Mouse (Mus musculus) hindbrain, postnatal 0 days (tissue): ENCODE measurements around the gene Ap1m2. TPM values are rescaled to one million over a fixed set of nuclear protein-coding genes. Genes with fewer than 3 reads are reported as not detected.
A peak's percentile ranks its signal among the peaks of the same experiment; 100 is the strongest.
"Not testable (repeated sequence)": the region's sequence is repeated elsewhere in the genome, so short reads cannot be mapped to it uniquely, and the experiment has no call there.

Source experiments
- ATAC-seq: fragments of 200-750 bp; cut with Nextera tagmentation; 2 replicates; pipeline ENCODE4 v1.8.0; 2017; ENCODE audit warnings: mild to moderate bottlenecking, moderate TSS enrichment, moderate library complexity
- DNase-seq: peaks from one replicate; pipeline ENCODE4 v3.0.0-alpha.2; 2015; ENCODE audit warnings: low spot score
- H3K27ac ChIP-seq: fragments of 300-500 bp; sonication (generic); 2 replicates; pipeline ENCODE4 v1.5.1; 2014; ENCODE audit warnings: mild to moderate bottlenecking
- H3K27me3 ChIP-seq: fragments of 300-500 bp; sonication (generic); 2 replicates; pipeline ENCODE4 v1.6.1; 2014; ENCODE audit warnings: low read length, mixed read lengths; ENCODE audit not compliant: insufficient read depth
- H3K36me3 ChIP-seq: fragments of 300-500 bp; sonication (generic); 2 replicates; pipeline ENCODE4 v1.6.1; 2014; ENCODE audit warnings: low read length, mixed read lengths; ENCODE audit not compliant: insufficient read depth
- H3K4me1 ChIP-seq: fragments of 300-500 bp; sonication (generic); 2 replicates; pipeline ENCODE4 v1.6.1; 2014; ENCODE audit warnings: antibody characterized with exemption, low read length, mixed read lengths; ENCODE audit not compliant: insufficient read depth
- H3K4me2 ChIP-seq: fragments of 300-500 bp; sonication (generic); 2 replicates; pipeline ENCODE4 v1.6.1; 2014; ENCODE audit warnings: low read depth, mild to moderate bottlenecking, low read length, moderate library complexity, mixed read lengths
- H3K4me3 ChIP-seq: fragments of 300-500 bp; sonication (generic); 2 replicates; pipeline ENCODE4 v1.5.1; 2014; ENCODE audit warnings: low read length
- H3K9ac ChIP-seq: fragments of 300-500 bp; sonication (generic); replicated peaks from 2 replicates; pipeline ENCODE4 v1.6.1; 2014; ENCODE audit warnings: mild to moderate bottlenecking, low read length, moderate library complexity, mixed read lengths
- H3K9me3 ChIP-seq: fragments of 300-500 bp; sonication (generic); 2 replicates; pipeline ENCODE4 v1.6.1; 2016; ENCODE audit warnings: low read length, mixed read lengths
- CTCF ChIP-seq: IDR thresholded peaks from 2 replicates; pipeline ENCODE4 v1.5.1; 2016; ENCODE audit warnings: antibody characterized with exemption, control low read depth, low read depth
- WGBS: fragments of 180-500 bp; shearing (Covaris S2); extraction: QIAGEN DNeasy Blood & Tissue Kit; methylation state at CpG from one replicate; pipeline ENCODE4 v1.1.7; 2014; 5-methylcytosine and 5-hydroxymethylcytosine counted together
- polyA plus RNA-seq: library from polyadenylated mRNA; unstranded; fragments of >200 nt; fragmentation: Nextera tagmentation; extraction: Ambion mirVana; gene quantifications from 2 replicates; pipeline ENCODE4 v1.2.1, GENCODE M21; 2015
- total RNA-seq: library from RNA; depleted of rRNA; stranded (reverse); fragments of >200 nt; gene quantifications from 2 replicates; pipeline ENCODE4 v1.2.3, GENCODE M21; 2014

Gene Ap1m2
- total and polyA plus RNA-seq, 2 experiments from 2014 or later: 2.5 to 3.9 TPM

DNA sequence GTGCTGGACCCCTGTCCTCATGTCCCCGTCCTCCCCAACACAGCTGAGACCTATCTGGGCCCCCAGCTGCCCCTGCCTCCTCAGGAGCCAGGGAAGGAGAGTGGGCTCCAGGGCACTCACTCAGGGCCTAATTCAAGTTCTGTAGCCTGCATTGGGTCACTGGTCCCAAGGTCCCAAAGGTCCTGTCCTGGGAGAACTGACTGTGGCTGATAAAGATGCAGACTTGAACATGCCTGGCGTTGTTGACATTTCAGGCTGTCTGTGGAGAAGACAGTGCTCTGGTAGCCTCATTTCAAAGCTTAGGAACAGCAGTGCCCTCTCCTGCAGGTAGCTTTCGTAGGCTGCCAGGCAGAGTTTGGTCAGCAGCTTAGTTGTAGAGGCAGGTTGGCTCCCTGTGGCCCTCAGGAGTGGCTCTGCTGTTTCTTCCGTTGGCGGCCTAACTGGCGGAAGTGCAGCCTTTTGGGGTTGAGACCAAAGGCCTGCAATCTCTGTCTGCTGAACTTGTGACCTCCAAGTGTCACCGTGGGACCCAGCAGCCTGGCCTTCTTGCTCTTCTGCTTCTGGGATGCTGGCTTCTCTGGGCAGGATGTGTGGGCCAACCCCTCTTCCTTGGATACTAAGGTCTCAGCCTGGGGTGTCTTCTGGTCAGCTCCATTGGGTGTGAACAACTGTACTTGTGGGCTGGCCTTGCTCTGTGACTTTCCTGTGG is 38.5 kb downstream of the Ap1m2 start:
- no peak for DNase-seq
- H3K27me3 ChIP-seq: no peaks in the 10 kb centered on the region
- H3K4me3 ChIP-seq: no peak overlapping the region
- no peak overlapping the region for H3K9ac ChIP-seq
- no peaks in the 10 kb centered on the region for H3K9me3 ChIP-seq
- H3K27ac ChIP-seq: no peak overlapping the region
- TF ChIP-seq CTCF: no peak
- no peak overlapping the region for H3K4me2 ChIP-seq
- H3K36me3 ChIP-seq: peaks cover 76% of the 10 kb centered on the region
- no peak for ATAC-seq
- no peaks in the 10 kb centered on the region for H3K4me1 ChIP-seq
- WGBS: 79% methylated on average over 7 of the region's 7 CpGs

- H3K4me2 ChIP-seq: no peak overlapping the region
- no peak overlapping the region for H3K27ac ChIP-seq
- H3K9ac ChIP-seq: no peak overlapping the region
- H3K4me3 ChIP-seq: no peak overlapping the region
- H3K4me1 ChIP-seq: no peaks in the 10 kb centered on the region
- H3K9me3 ChIP-seq: no peaks in the 10 kb centered on the region
- no peak for ATAC-seq
- H3K36me3 ChIP-seq: peaks cover 80% of the 10 kb centered on the region
- DNase-seq: no peak
- no peak for TF ChIP-seq CTCF
- 85% methylated on average over 8 of the region's 8 CpGs for WGBS
- no peaks in the 10 kb centered on the region for H3K27me3 ChIP-seq
Observed at GRCm38 (mm10) chr9:21273094-21273493, 39.0 kb downstream of the Ap1m2 start.

DNA sequence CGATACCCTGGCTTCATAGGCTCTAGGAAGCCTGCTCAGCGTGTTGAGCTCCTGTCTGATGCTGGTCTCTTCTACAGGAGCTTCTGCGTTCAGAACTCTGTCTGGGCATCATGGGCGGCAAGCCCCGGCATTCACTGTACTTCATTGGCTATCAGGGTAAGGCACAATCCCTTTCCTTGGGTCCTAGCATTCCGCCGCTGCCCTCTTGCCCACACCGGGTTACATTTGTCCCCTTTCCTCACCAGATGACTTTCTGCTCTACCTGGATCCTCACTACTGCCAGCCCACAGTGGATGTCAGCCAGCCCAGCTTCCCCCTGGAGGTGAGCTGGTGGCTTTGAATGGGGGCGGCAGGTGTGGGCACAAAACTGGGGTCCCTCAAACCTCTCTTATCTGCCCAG is 39.7 kb downstream of the Ap1m2 start:
- Histone ChIP-seq H3K27me3 (no peaks in the 10 kb centered on the region), H3K27ac (no peak overlapping the region), H3K9ac (no peak overlapping the region), H3K36me3 (peaks cover 80% of the 10 kb centered on the region), H3K4me3 (no peak overlapping the region), H3K9me3 (no peaks in the 10 kb centered on the region), H3K4me2 (no peak overlapping the region), H3K4me1 (no peaks in the 10 kb centered on the region)
- no peak for TF ChIP-seq CTCF
- WGBS: 94% methylated on average over 9 of the region's 9 CpGs
- no peak for ATAC-seq
- no peak for DNase-seq

DNA sequence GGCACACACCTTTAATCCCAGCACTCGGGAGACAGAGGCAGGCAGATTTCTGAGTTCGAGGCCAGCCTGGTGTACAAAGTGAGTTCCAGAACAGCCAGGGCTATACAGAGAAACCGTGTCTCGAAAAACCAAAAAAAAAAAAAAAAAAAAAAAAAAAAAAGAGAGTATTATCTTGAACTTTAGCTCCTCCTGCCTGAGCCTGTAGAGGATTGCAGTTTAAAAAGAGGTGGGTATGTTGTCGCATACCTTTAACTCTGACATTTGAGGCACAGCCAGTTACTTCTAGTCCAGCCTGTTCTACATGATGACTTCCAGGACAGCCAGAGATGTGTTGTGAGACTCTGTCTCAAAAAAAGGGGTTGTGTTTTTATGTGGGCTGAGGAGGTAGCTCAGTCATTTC is 42.5 kb downstream of the Ap1m2 start:
- not testable (repeated sequence) for H3K27me3 ChIP-seq, H3K27ac ChIP-seq, ATAC-seq

GRCm38 (mm10) chr9:21268305-21268704 is 43.8 kb downstream of the Ap1m2 start:
- Histone ChIP-seq H3K4me1 (peaks cover 16% of the 10 kb centered on the region), H3K9ac (no peak overlapping the region), H3K4me2 (no peak overlapping the region), H3K36me3 (peaks cover 46% of the 10 kb centered on the region), H3K27me3 (no peaks in the 10 kb centered on the region), H3K4me3 (no peak overlapping the region), H3K9me3 (no peaks in the 10 kb centered on the region), H3K27ac (no peak overlapping the region)
- 93% methylated on average over 16 of the region's 16 CpGs for WGBS
- TF ChIP-seq CTCF: no peak
- ATAC-seq (no peak), DNase-seq (no peak)

More for the DNA sequence above, 42.5 kb downstream of the Ap1m2 start:
- not testable (repeated sequence) for H3K9me3 ChIP-seq, H3K9ac ChIP-seq, H3K4me2 ChIP-seq, H3K4me3 ChIP-seq, DNase-seq
- H3K36me3 ChIP-seq: peaks cover 58% of the 10 kb centered on the region
- 84% methylated on average over 5 of the region's 5 CpGs for WGBS
- peaks cover 13% of the 10 kb centered on the region for H3K4me1 ChIP-seq

- H3K4me3 ChIP-seq: no peak overlapping the region
- peak overlapping the region; percentile 92; the same call in 1 of the 2 replicates for H3K4me2 ChIP-seq
- no peak for TF ChIP-seq CTCF
- no peak overlapping the region for H3K27ac ChIP-seq
- 0 out of 2 replicates have a peak overlapping the region, but pooled peaks have one; percentile 13 for H3K9ac ChIP-seq
- WGBS: 82% methylated on average over 5 of the region's 5 CpGs
- H3K4me1 ChIP-seq: peaks cover 16% of the 10 kb centered on the region
- no peaks in the 10 kb centered on the region for H3K27me3 ChIP-seq
- H3K9me3 ChIP-seq: no peaks in the 10 kb centered on the region
- H3K36me3 ChIP-seq: peaks cover 32% of the 10 kb centered on the region
- ATAC-seq (no peak), DNase-seq (no peak)
Observed at GRCm38 (mm10) chr9:21266889-21267288, 45.2 kb downstream of the Ap1m2 start.

DNA sequence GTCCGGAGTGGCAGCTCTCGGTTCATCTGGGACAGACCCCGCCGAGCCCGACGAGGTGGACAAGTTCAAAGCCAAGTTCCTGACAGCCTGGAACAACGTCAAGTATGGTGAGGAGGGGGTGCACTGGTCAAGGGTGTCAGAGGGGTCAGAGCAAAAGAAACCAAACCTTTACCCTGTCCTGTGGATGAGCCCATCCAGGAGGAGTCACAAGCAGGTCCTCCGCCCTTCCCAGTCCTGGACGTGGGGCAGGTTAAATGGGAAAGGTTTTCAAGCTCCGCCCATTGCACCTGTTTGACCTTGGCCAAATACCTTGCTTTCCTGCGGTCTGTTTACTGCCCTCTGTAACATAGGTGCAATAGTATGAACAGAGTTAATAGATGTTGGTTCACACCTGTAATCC is 46.5 kb downstream of the Ap1m2 start:
- ATAC-seq: no peak
- Histone ChIP-seq H3K4me1 (peaks cover 16% of the 10 kb centered on the region), H3K36me3 (peaks cover 19% of the 10 kb centered on the region), H3K27ac (peak overlapping the region; percentile 82), H3K4me3 (peak overlapping the region; percentile 98), H3K27me3 (no peaks in the 10 kb centered on the region), H3K9me3 (no peaks in the 10 kb centered on the region), H3K4me2 (peak overlapping the region; percentile 92), H3K9ac (peak overlapping the region; percentile 92)
- no peak for TF ChIP-seq CTCF
- WGBS: 5% methylated on average over 11 of the region's 11 CpGs
- DNase-seq: no peak
